Mouse (Mus musculus): ENCODE results near the gene Pknox1. TPM values are rescaled to one million over a fixed set of nuclear protein-coding genes. Genes with fewer than 3 reads are reported as not detected.

Pknox1 gene
- polyA plus RNA-seq, 1 experiment: 73.6 TPM

DNA sequence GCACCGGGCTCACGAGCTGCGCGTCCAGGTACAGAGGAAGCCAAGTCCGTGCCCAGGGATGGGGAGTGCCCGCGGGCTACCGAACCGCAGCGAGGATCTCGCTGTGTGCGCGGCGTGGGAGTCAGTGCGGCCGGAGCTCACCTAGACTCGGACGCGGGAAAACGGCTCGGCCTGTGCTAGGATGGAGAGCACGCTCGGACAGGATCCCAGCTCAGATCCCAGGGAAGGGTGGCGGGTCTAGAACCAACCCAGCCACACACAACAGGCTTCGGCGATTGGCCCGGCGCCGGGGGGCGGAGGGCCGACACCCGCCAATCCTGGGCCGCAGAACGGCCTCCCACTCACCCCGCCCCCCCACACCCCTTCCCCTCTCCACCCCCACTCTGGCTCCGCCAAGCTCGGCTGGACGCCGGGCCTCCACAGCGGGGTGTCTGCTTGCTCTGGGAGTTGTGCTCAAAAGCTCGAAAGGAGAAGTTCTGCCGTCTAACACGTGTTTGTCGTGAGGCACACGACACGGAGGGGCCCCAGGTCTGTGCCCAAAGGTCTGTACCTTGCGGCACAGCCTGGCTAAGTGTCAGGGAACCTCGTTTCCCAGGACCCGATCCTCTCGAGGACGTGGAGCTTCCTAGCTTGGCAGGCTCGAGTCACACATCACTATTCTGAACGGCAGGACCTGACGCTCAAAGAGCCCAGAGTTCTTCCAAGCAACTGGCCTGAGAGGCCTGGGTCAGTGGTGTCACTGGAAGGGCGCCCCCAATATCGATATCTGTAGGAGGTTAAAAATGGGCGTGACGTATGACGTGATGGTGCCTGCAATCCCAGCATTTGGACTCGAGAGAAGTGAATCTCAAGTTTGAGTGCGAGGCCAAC, 72.6 kb downstream of the Pknox1 start, which contains the start of gene Cbs:
Gene Cbs (minus strand): TSS at position 297 of the 870 bp plus-strand sequence.
- peaks cover 13% of the 10 kb centered on the region for H3K4me1 ChIP-seq (replicated peaks; ENCODE audit: control insufficient read depth, insufficient read depth, low read length)
- H3K4me3 ChIP-seq (ENCODE audit: control insufficient read depth, insufficient read depth, low read length): peak within 1 kb of the TSS; percentile 53
- H3K27me3 ChIP-seq (ENCODE audit: control insufficient read depth, insufficient read depth, low read length): peaks cover 9% of the 10 kb centered on the region; the same call in 1 of the 2 replicates
- WGBS: 8% methylated on average over 60 of the region's 61 CpGs
- no peak within 1 kb of the TSS for H3K27ac ChIP-seq (ENCODE audit: control insufficient read depth, insufficient read depth, low read length)
- TF ChIP-seq CTCF (IDR thresholded peaks at IDR 0.05; ENCODE audit: borderline replicate concordance, control insufficient read depth, extremely low read depth, insufficient read depth, low read length, poor library complexity): no peak
- no peak for TF ChIP-seq POLR2A (IDR thresholded peaks at IDR 0.05; ENCODE audit: control insufficient read depth, extremely low read depth, insufficient read depth, low read length, poor library complexity)
- peak; percentile 37 for DNase-seq
- no peaks in the 10 kb centered on the region for H3K36me3 ChIP-seq (ENCODE audit: control insufficient read depth, insufficient read depth, low read length)

DNA sequence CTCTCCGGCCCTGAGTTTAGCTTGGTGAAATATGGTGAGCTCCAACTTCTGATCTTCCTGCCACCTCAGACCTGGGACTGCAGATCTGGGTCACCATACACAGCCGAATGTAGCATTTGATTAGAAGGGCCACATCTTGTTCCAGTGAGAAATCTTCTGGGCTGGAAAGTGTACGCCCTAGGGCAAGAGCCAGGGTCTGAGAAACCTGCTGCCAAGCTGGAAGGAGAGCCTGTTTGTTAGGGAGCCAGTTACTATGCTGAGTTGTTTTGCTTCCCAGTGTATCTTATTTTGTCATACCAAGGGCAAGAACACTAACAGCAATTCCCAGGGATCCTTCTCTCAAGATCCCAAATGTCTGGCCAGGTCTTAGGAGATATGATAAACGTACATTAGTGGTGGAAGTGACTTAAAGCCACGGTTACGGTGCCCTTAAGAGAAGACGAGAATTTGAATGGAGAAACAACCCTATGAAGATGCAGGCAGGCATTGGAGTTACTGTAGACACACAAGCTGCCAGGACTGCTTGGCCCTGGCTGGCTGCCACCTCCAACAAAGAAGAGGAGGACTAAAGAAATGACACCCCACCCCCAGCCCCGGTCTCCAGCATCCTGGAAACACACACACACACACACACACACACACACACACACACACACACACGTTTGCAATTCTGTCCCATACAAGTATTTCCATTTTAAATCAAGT, 73.5 kb downstream of the Pknox1 start:
- H3K27me3 ChIP-seq (ENCODE audit: control insufficient read depth, insufficient read depth, low read length): peaks cover 9% of the 10 kb centered on the region; the same call in 1 of the 2 replicates
- TF ChIP-seq POLR2A (IDR thresholded peaks at IDR 0.05; ENCODE audit: control insufficient read depth, extremely low read depth, insufficient read depth, low read length, poor library complexity): no peak
- TF ChIP-seq CTCF (IDR thresholded peaks at IDR 0.05; ENCODE audit: borderline replicate concordance, control insufficient read depth, extremely low read depth, insufficient read depth, low read length, poor library complexity): no peak
- no peak overlapping the region for H3K27ac ChIP-seq (ENCODE audit: control insufficient read depth, insufficient read depth, low read length)
- H3K4me3 ChIP-seq (ENCODE audit: control insufficient read depth, insufficient read depth, low read length): no peak overlapping the region
- no peaks in the 10 kb centered on the region for H3K36me3 ChIP-seq (ENCODE audit: control insufficient read depth, insufficient read depth, low read length)
- WGBS: 78% methylated on average over 9 of the region's 9 CpGs
- H3K4me1 ChIP-seq (replicated peaks; ENCODE audit: control insufficient read depth, insufficient read depth, low read length): peaks cover 13% of the 10 kb centered on the region
- no peak for DNase-seq

DNA sequence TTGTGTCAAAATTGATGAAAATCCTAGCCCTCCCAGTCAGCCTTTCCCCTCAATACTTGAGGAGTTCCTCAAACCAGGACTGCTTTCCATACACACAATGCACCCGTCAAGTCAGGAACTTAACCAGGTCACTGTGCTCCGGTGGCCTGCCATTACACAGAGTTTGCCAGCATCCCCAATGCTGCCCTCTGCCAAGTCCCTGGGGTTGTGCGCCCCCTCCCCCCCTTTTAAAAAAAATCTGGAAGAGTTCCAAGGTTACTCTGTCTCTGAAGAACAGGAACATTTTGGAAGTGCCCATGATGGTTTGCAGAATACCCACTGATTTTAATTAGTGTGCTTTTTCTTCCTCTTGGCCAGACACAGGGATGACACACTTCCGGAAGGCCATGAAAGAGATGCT, 75.1 kb downstream of the Pknox1 start:
- Histone ChIP-seq H3K27me3 (ENCODE audit: control insufficient read depth, insufficient read depth, low read length) (peaks cover 9% of the 10 kb centered on the region; the same call in 1 of the 2 replicates), H3K36me3 (ENCODE audit: control insufficient read depth, insufficient read depth, low read length) (no peaks in the 10 kb centered on the region), H3K27ac (ENCODE audit: control insufficient read depth, insufficient read depth, low read length) (no peak overlapping the region), H3K4me3 (ENCODE audit: control insufficient read depth, insufficient read depth, low read length) (no peak overlapping the region), H3K4me1 (replicated peaks; ENCODE audit: control insufficient read depth, insufficient read depth, low read length) (peaks cover 13% of the 10 kb centered on the region)
- 77% methylated on average over 4 of the region's 4 CpGs for WGBS
- no peak for DNase-seq
- TF ChIP-seq POLR2A (IDR thresholded peaks at IDR 0.05; ENCODE audit: control insufficient read depth, extremely low read depth, insufficient read depth, low read length, poor library complexity) (no peak), CTCF (IDR thresholded peaks at IDR 0.05; ENCODE audit: borderline replicate concordance, control insufficient read depth, extremely low read depth, insufficient read depth, low read length, poor library complexity) (no peak)

DNA sequence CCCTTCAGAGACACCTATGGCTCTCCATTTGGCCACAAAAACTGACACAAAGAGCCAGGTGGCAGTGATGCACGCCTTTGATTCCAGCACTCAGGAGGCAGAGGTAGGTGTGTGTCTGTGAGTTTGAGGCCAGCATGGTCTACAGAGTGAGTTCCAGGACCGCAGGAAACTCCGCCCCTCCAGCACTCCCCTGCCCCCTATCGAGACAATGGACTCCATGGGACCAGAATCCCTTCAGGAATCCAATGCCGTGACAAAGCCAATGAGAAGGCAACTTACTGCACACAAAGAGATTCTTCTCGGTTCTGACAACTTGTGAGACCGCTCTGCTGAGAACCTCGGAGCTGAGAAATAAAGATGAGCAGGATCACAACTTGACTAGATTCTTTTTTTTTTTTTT, 77.8 kb downstream of the Pknox1 start:
- no peak overlapping the region for H3K4me3 ChIP-seq (ENCODE audit: control insufficient read depth, insufficient read depth, low read length)
- peaks cover 2% of the 10 kb centered on the region for H3K4me1 ChIP-seq (replicated peaks; ENCODE audit: control insufficient read depth, insufficient read depth, low read length)
- DNase-seq: no peak
- 67% methylated on average over 8 of the region's 8 CpGs for WGBS
- H3K36me3 ChIP-seq (ENCODE audit: control insufficient read depth, insufficient read depth, low read length): peaks cover 10% of the 10 kb centered on the region
- no peaks in the 10 kb centered on the region; the same call in 1 of the 2 replicates for H3K27me3 ChIP-seq (ENCODE audit: control insufficient read depth, insufficient read depth, low read length)
- TF ChIP-seq CTCF (IDR thresholded peaks at IDR 0.05; ENCODE audit: borderline replicate concordance, control insufficient read depth, extremely low read depth, insufficient read depth, low read length, poor library complexity) (no peak), POLR2A (IDR thresholded peaks at IDR 0.05; ENCODE audit: control insufficient read depth, extremely low read depth, insufficient read depth, low read length, poor library complexity) (no peak)
- no peak overlapping the region for H3K27ac ChIP-seq (ENCODE audit: control insufficient read depth, insufficient read depth, low read length)

DNA sequence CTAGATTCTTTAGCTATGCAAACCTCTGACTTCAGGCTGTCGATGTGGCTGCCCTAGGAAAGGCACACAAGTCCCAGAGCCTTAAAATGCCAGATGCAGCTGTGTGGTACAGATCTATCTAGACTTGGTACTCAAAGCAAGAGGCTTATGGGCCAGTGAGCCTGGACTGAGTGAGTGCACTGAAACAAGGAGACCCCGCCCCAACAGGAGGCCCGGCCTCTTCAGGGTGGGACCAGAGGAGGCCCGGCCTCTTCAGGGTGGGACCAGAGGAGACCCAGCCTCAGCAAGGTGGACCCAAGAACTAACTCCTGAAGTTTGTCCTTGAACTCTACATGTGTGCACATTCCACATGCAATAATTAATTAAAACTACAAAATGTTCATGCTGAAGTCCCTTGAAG, 78.4 kb downstream of the Pknox1 start:
- TF ChIP-seq CTCF (IDR thresholded peaks at IDR 0.05; ENCODE audit: borderline replicate concordance, control insufficient read depth, extremely low read depth, insufficient read depth, low read length, poor library complexity) (no peak), POLR2A (IDR thresholded peaks at IDR 0.05; ENCODE audit: control insufficient read depth, extremely low read depth, insufficient read depth, low read length, poor library complexity) (no peak)
- peaks cover 16% of the 10 kb centered on the region for H3K36me3 ChIP-seq (ENCODE audit: control insufficient read depth, insufficient read depth, low read length)
- no peak for DNase-seq
- H3K27me3 ChIP-seq (ENCODE audit: control insufficient read depth, insufficient read depth, low read length): no peaks in the 10 kb centered on the region
- no peak overlapping the region for H3K4me3 ChIP-seq (ENCODE audit: control insufficient read depth, insufficient read depth, low read length)
- H3K4me1 ChIP-seq (replicated peaks; ENCODE audit: control insufficient read depth, insufficient read depth, low read length): no peaks in the 10 kb centered on the region; the same call in 1 of the 2 replicates
- no peak overlapping the region for H3K27ac ChIP-seq (ENCODE audit: control insufficient read depth, insufficient read depth, low read length)
- 77% methylated on average over 4 of the region's 4 CpGs for WGBS

DNA sequence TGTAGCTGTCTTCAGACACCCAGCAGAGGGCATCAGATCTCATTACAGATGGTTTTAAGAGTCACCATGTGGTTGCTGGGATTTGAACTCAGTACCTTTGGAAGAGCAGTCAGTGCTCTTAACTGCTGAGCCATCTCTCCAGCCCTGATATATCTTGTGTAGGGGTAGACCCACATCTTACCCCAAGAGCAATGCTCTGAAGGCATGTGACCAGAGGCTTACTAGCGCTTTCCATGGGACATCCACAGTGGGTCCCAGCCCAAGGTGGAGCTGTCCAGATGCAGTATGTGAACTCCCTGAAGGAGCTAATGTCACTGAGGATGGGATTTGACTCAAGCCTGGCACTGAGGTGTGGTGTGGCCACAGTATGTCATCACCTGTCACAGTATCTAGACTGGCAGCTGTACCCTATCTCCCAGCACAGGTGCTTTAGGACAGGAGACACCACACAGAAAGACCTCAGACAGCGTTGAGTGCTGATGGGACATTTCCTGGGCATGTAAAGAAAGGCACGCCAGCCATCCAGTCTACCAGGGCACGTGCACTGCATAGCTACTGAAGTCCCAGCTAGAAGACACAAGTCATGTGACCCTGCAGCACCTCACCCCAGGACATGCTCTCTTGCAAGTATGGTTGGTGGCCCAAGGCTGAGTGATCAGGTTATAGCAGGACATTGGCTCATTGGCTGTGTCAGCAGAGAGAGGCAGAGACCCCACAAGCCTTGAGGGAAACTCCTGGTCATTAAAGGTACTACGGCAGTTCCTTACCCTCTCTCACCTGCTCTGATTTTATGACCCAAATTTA, 81.9 kb downstream of the Pknox1 start:
- WGBS: 97% methylated on average over 5 of the region's 5 CpGs
- Histone ChIP-seq H3K36me3 (ENCODE audit: control insufficient read depth, insufficient read depth, low read length) (peaks cover 47% of the 10 kb centered on the region), H3K27me3 (ENCODE audit: control insufficient read depth, insufficient read depth, low read length) (no peaks in the 10 kb centered on the region), H3K4me1 (replicated peaks; ENCODE audit: control insufficient read depth, insufficient read depth, low read length) (peaks cover 17% of the 10 kb centered on the region), H3K4me3 (ENCODE audit: control insufficient read depth, insufficient read depth, low read length) (no peak overlapping the region), H3K27ac (ENCODE audit: control insufficient read depth, insufficient read depth, low read length) (no peak overlapping the region)
- TF ChIP-seq CTCF (IDR thresholded peaks at IDR 0.05; ENCODE audit: borderline replicate concordance, control insufficient read depth, extremely low read depth, insufficient read depth, low read length, poor library complexity): no peak
- TF ChIP-seq POLR2A (IDR thresholded peaks at IDR 0.05; ENCODE audit: control insufficient read depth, extremely low read depth, insufficient read depth, low read length, poor library complexity): no peak
- DNase-seq: no peak

All from thymus, adult 2 months (tissue).